Mouse (Mus musculus): ENCODE data around the gene Dlg1. TPM values are rescaled to one million over a fixed set of nuclear protein-coding genes. Genes with fewer than 3 reads are reported as not detected.
A peak's percentile ranks its signal among the peaks of the same experiment; 100 is the strongest.

Gene Dlg1
- polyA plus RNA-seq, 1 experiment from 2014 or later = 28.5 TPM

- no peak for DNase-seq (ENCODE audit: low spot score)
- no peak overlapping the region for H3K9ac ChIP-seq (ENCODE audit: low read length)
- no peak overlapping the region for H3K27ac ChIP-seq (ENCODE audit: low read depth)
- no peak overlapping the region for H3K4me2 ChIP-seq (ENCODE audit: low read length)
- ATAC-seq (replicated peaks; ENCODE audit: low FRiP score, low TSS enrichment, low read depth) = no peak
- WGBS = 87% methylated on average over 10 of the region's 10 CpGs
- no peaks in the 10 kb centered on the region for H3K9me3 ChIP-seq (ENCODE audit: control insufficient read depth, low read length)
- H3K4me3 ChIP-seq (ENCODE audit: low read depth, low read length) = no peak overlapping the region
- no peaks in the 10 kb centered on the region for H3K27me3 ChIP-seq (replicated peaks; ENCODE audit: control insufficient read depth, insufficient read depth, low read length)
- H3K36me3 ChIP-seq (ENCODE audit: control insufficient read depth, insufficient read depth, low read length) = peaks cover 23% of the 10 kb centered on the region
- H3K4me1 ChIP-seq (replicated peaks; ENCODE audit: control insufficient read depth, insufficient read depth, low read length) = no peaks in the 10 kb centered on the region
Observed at GRCm38 (mm10) chr16:31846763-31847162, 183.5 kb downstream of the Dlg1 start.

- 64% methylated on average over 5 of the region's 5 CpGs for WGBS
- Histone ChIP-seq H3K4me2 (ENCODE audit: low read length) (no peak overlapping the region), H3K4me1 (replicated peaks; ENCODE audit: control insufficient read depth, insufficient read depth, low read length) (no peaks in the 10 kb centered on the region), H3K36me3 (ENCODE audit: control insufficient read depth, insufficient read depth, low read length) (peaks cover 88% of the 10 kb centered on the region), H3K27me3 (replicated peaks; ENCODE audit: control insufficient read depth, insufficient read depth, low read length) (no peaks in the 10 kb centered on the region), H3K4me3 (ENCODE audit: low read depth, low read length) (no peak overlapping the region), H3K9me3 (ENCODE audit: control insufficient read depth, low read length) (peaks cover 8% of the 10 kb centered on the region), H3K9ac (ENCODE audit: low read length) (no peak overlapping the region), H3K27ac (ENCODE audit: low read depth) (no peak overlapping the region)
- DNase-seq (ENCODE audit: low spot score) (peak; percentile 39), ATAC-seq (replicated peaks; ENCODE audit: low FRiP score, low TSS enrichment, low read depth) (no peak)
Observed at GRCm38 (mm10) chr16:31863920-31864319, 200.7 kb downstream of the Dlg1 start.

- WGBS = 89% methylated on average over 3 of the region's 3 CpGs
- ATAC-seq (replicated peaks; ENCODE audit: low FRiP score, low TSS enrichment, low read depth) (no peak), DNase-seq (ENCODE audit: low spot score) (peak; percentile 15)
- Histone ChIP-seq H3K9me3 (ENCODE audit: control insufficient read depth, low read length) (peaks cover 8% of the 10 kb centered on the region), H3K27me3 (replicated peaks; ENCODE audit: control insufficient read depth, insufficient read depth, low read length) (no peaks in the 10 kb centered on the region), H3K4me3 (ENCODE audit: low read depth, low read length) (no peak overlapping the region), H3K36me3 (ENCODE audit: control insufficient read depth, insufficient read depth, low read length) (peaks cover 89% of the 10 kb centered on the region), H3K4me1 (replicated peaks; ENCODE audit: control insufficient read depth, insufficient read depth, low read length) (no peaks in the 10 kb centered on the region), H3K27ac (ENCODE audit: low read depth) (no peak overlapping the region), H3K9ac (ENCODE audit: low read length) (no peak overlapping the region), H3K4me2 (ENCODE audit: low read length) (no peak overlapping the region)
Observed at GRCm38 (mm10) chr16:31865242-31865641, 202.0 kb downstream of the Dlg1 start.

- Histone ChIP-seq H3K9me3 (ENCODE audit: control insufficient read depth, low read length) (no peaks in the 10 kb centered on the region), H3K9ac (ENCODE audit: low read length) (no peak overlapping the region), H3K4me2 (ENCODE audit: low read length) (no peak overlapping the region), H3K36me3 (ENCODE audit: control insufficient read depth, insufficient read depth, low read length) (peaks cover 86% of the 10 kb centered on the region), H3K27ac (ENCODE audit: low read depth) (no peak overlapping the region), H3K4me1 (replicated peaks; ENCODE audit: control insufficient read depth, insufficient read depth, low read length) (no peaks in the 10 kb centered on the region), H3K4me3 (ENCODE audit: low read depth, low read length) (no peak overlapping the region), H3K27me3 (replicated peaks; ENCODE audit: control insufficient read depth, insufficient read depth, low read length) (no peaks in the 10 kb centered on the region)
- WGBS = 84% methylated on average over 3 of the region's 3 CpGs
- no peak for ATAC-seq (replicated peaks; ENCODE audit: low FRiP score, low TSS enrichment, low read depth)
- DNase-seq (ENCODE audit: low spot score) = peak; percentile 40
Observed at GRCm38 (mm10) chr16:31866911-31867310, 203.7 kb downstream of the Dlg1 start.

GRCm38 (mm10) chr16:31867736-31868135 is 204.5 kb downstream of the Dlg1 start:
- H3K36me3 ChIP-seq (ENCODE audit: control insufficient read depth, insufficient read depth, low read length) = peaks cover 86% of the 10 kb centered on the region
- DNase-seq (ENCODE audit: low spot score) = peak; percentile 33
- no peak overlapping the region for H3K27ac ChIP-seq (ENCODE audit: low read depth)
- no peak overlapping the region for H3K4me2 ChIP-seq (ENCODE audit: low read length)
- WGBS = 84% methylated on average over 4 of the region's 4 CpGs
- ATAC-seq (replicated peaks; ENCODE audit: low FRiP score, low TSS enrichment, low read depth) = no peak
- H3K9me3 ChIP-seq (ENCODE audit: control insufficient read depth, low read length) = no peaks in the 10 kb centered on the region
- H3K4me3 ChIP-seq (ENCODE audit: low read depth, low read length) = no peak overlapping the region
- H3K9ac ChIP-seq (ENCODE audit: low read length) = no peak overlapping the region
- no peaks in the 10 kb centered on the region for H3K27me3 ChIP-seq (replicated peaks; ENCODE audit: control insufficient read depth, insufficient read depth, low read length)
- H3K4me1 ChIP-seq (replicated peaks; ENCODE audit: control insufficient read depth, insufficient read depth, low read length) = no peaks in the 10 kb centered on the region

- no peak overlapping the region for H3K27ac ChIP-seq (ENCODE audit: low read depth)
- H3K9me3 ChIP-seq (ENCODE audit: control insufficient read depth, low read length) = no peaks in the 10 kb centered on the region
- no peak for ATAC-seq (replicated peaks; ENCODE audit: low FRiP score, low TSS enrichment, low read depth)
- no peak overlapping the region for H3K4me3 ChIP-seq (ENCODE audit: low read depth, low read length)
- WGBS = 93% methylated on average over 8 of the region's 8 CpGs
- H3K36me3 ChIP-seq (ENCODE audit: control insufficient read depth, insufficient read depth, low read length) = peaks cover 44% of the 10 kb centered on the region
- no peak overlapping the region for H3K9ac ChIP-seq (ENCODE audit: low read length)
- no peaks in the 10 kb centered on the region for H3K4me1 ChIP-seq (replicated peaks; ENCODE audit: control insufficient read depth, insufficient read depth, low read length)
- H3K27me3 ChIP-seq (replicated peaks; ENCODE audit: control insufficient read depth, insufficient read depth, low read length) = no peaks in the 10 kb centered on the region
- no peak overlapping the region for H3K4me2 ChIP-seq (ENCODE audit: low read length)
- no peak for DNase-seq (ENCODE audit: low spot score)
Observed at GRCm38 (mm10) chr16:31873721-31874120, 210.5 kb downstream of the Dlg1 start.

- H3K27ac ChIP-seq (ENCODE audit: low read depth) = no peak overlapping the region
- H3K4me3 ChIP-seq (ENCODE audit: low read depth, low read length) = no peak overlapping the region
- H3K36me3 ChIP-seq (ENCODE audit: control insufficient read depth, insufficient read depth, low read length) = peaks cover 29% of the 10 kb centered on the region
- DNase-seq (ENCODE audit: low spot score) (no peak), ATAC-seq (replicated peaks; ENCODE audit: low FRiP score, low TSS enrichment, low read depth) (no peak)
- 94% methylated on average over 4 of the region's 4 CpGs for WGBS
- H3K4me2 ChIP-seq (ENCODE audit: low read length) = no peak overlapping the region
- no peaks in the 10 kb centered on the region for H3K27me3 ChIP-seq (replicated peaks; ENCODE audit: control insufficient read depth, insufficient read depth, low read length)
- H3K4me1 ChIP-seq (replicated peaks; ENCODE audit: control insufficient read depth, insufficient read depth, low read length) = no peaks in the 10 kb centered on the region
- no peak overlapping the region for H3K9ac ChIP-seq (ENCODE audit: low read length)
- no peaks in the 10 kb centered on the region for H3K9me3 ChIP-seq (ENCODE audit: control insufficient read depth, low read length)
Observed at GRCm38 (mm10) chr16:31875391-31875790, 212.1 kb downstream of the Dlg1 start.

- WGBS = 81% methylated on average over 10 of the region's 10 CpGs
- no peaks in the 10 kb centered on the region for H3K4me1 ChIP-seq (replicated peaks; ENCODE audit: control insufficient read depth, insufficient read depth, low read length)
- no peak overlapping the region for H3K4me3 ChIP-seq (ENCODE audit: low read depth, low read length)
- no peaks in the 10 kb centered on the region for H3K27me3 ChIP-seq (replicated peaks; ENCODE audit: control insufficient read depth, insufficient read depth, low read length)
- no peak overlapping the region for H3K27ac ChIP-seq (ENCODE audit: low read depth)
- no peak for ATAC-seq (replicated peaks; ENCODE audit: low FRiP score, low TSS enrichment, low read depth)
- no peak for DNase-seq (ENCODE audit: low spot score)
- H3K4me2 ChIP-seq (ENCODE audit: low read length) = no peak overlapping the region
- H3K9ac ChIP-seq (ENCODE audit: low read length) = no peak overlapping the region
- no peaks in the 10 kb centered on the region for H3K9me3 ChIP-seq (ENCODE audit: control insufficient read depth, low read length)
- H3K36me3 ChIP-seq (ENCODE audit: control insufficient read depth, insufficient read depth, low read length) = peaks cover 22% of the 10 kb centered on the region
Observed at GRCm38 (mm10) chr16:31876386-31876785, 213.1 kb downstream of the Dlg1 start.

GRCm38 (mm10) chr16:31878052-31878451 is 214.8 kb downstream of the Dlg1 start:
- WGBS = 68% methylated on average over 6 of the region's 6 CpGs
- no peaks in the 10 kb centered on the region for H3K27me3 ChIP-seq (replicated peaks; ENCODE audit: control insufficient read depth, insufficient read depth, low read length)
- H3K4me1 ChIP-seq (replicated peaks; ENCODE audit: control insufficient read depth, insufficient read depth, low read length) = no peaks in the 10 kb centered on the region
- no peak overlapping the region for H3K27ac ChIP-seq (ENCODE audit: low read depth)
- H3K9me3 ChIP-seq (ENCODE audit: control insufficient read depth, low read length) = no peaks in the 10 kb centered on the region
- no peak overlapping the region for H3K9ac ChIP-seq (ENCODE audit: low read length)
- DNase-seq (ENCODE audit: low spot score) (no peak), ATAC-seq (replicated peaks; ENCODE audit: low FRiP score, low TSS enrichment, low read depth) (no peak)
- no peak overlapping the region for H3K4me3 ChIP-seq (ENCODE audit: low read depth, low read length)
- peaks cover 10% of the 10 kb centered on the region for H3K36me3 ChIP-seq (ENCODE audit: control insufficient read depth, insufficient read depth, low read length)
- H3K4me2 ChIP-seq (ENCODE audit: low read length) = no peak overlapping the region
